Mouse (Mus musculus) neural tube, embryonic 12.5 days (tissue): ENCODE data around the gene Fancd2os. TPM values are rescaled to one million over a fixed set of nuclear protein-coding genes. Genes with fewer than 3 reads are reported as not detected.

Experiments used
- ATAC-seq: fragments of 200-750 bp; cut with Nextera tagmentation; 2 replicates; pipeline ENCODE4 v1.8.0; 2017; ENCODE audit warnings: low read depth, mild to moderate bottlenecking, moderate TSS enrichment, moderate library complexity; ENCODE audit not compliant: low FRiP score
- H3K27ac ChIP-seq: fragments of 300-500 bp; sonication (generic); 2 replicates; pipeline ENCODE4 v1.5.1; 2016
- H3K27me3 ChIP-seq: fragments of 300-500 bp; sonication (generic); replicated peaks from 2 replicates; pipeline ENCODE4 v1.6.1; 2016; ENCODE audit warnings: mild to moderate bottlenecking
- H3K36me3 ChIP-seq: fragments of 300-500 bp; sonication (generic); 2 replicates; pipeline ENCODE4 v1.6.1; 2016; ENCODE audit warnings: mild to moderate bottlenecking
- H3K4me1 ChIP-seq: fragments of 300-500 bp; sonication (generic); 2 replicates; pipeline ENCODE4 v1.6.1; 2016
- H3K4me2 ChIP-seq: fragments of 300-500 bp; sonication (generic); replicated peaks from 2 replicates; pipeline ENCODE4 v1.6.1; 2016; ENCODE audit warnings: mild to moderate bottlenecking
- H3K4me3 ChIP-seq: fragments of 300-500 bp; sonication (generic); 2 replicates; pipeline ENCODE4 v1.5.1; 2016
- H3K9ac ChIP-seq: fragments of 300-500 bp; sonication (generic); 2 replicates; pipeline ENCODE4 v1.6.1; 2016; ENCODE audit warnings: mild to moderate bottlenecking
- H3K9me3 ChIP-seq: fragments of 300-500 bp; sonication (generic); 2 replicates; pipeline ENCODE4 v1.6.1; 2016; ENCODE audit warnings: mild to moderate bottlenecking
- WGBS: fragments of 180-500 bp; shearing (Covaris S2); methylation state at CpG from one replicate; pipeline ENCODE4 v1.1.7; 2016; 5-methylcytosine and 5-hydroxymethylcytosine counted together
- polyA plus RNA-seq: library from polyadenylated mRNA; unstranded; fragments of >200 nt; fragmentation: Nextera tagmentation; extraction: Ambion mirVana; gene quantifications from 2 replicates; pipeline ENCODE4 v1.2.1, GENCODE M21; 2016

Fancd2os gene
- polyA plus RNA-seq, 1 experiment from 2014 or later = 0.19 TPM

GRCm38 (mm10) chr6:113603993-113604392, 3.5 kb upstream of the Fancd2os start:
- Histone ChIP-seq H3K27ac (no peak overlapping the region), H3K4me1 (peaks cover 17% of the 10 kb centered on the region), H3K36me3 (peaks cover 3% of the 10 kb centered on the region; the same call in 1 of the 2 replicates), H3K4me3 (peak overlapping the region; percentile 95), H3K9me3 (no peaks in the 10 kb centered on the region), H3K9ac (peak overlapping the region; percentile 89; the same call in 1 of the 2 replicates), H3K4me2 (peak overlapping the region; percentile 91), H3K27me3 (no peaks in the 10 kb centered on the region)
- 52% methylated on average over 12 of the region's 12 CpGs for WGBS
- peak; percentile 29 for ATAC-seq

GRCm38 (mm10) chr6:113602821-113603220, 2.3 kb upstream of the Fancd2os start:
- ATAC-seq = no peak
- Histone ChIP-seq H3K27me3 (no peaks in the 10 kb centered on the region), H3K36me3 (no peaks in the 10 kb centered on the region), H3K9ac (no peak overlapping the region), H3K4me3 (no peak overlapping the region), H3K9me3 (no peaks in the 10 kb centered on the region), H3K4me1 (peaks cover 17% of the 10 kb centered on the region), H3K4me2 (no peak overlapping the region), H3K27ac (no peak overlapping the region)
- WGBS = 91% methylated on average over 6 of the region's 6 CpGs

- ATAC-seq = no peak
- no peak overlapping the region for H3K9ac ChIP-seq
- WGBS = 84% methylated on average over 5 of the region's 5 CpGs
These were observed 682 bp downstream of the Fancd2os start for GRCm38 (mm10) chr6:113599833-113600232.

GRCm38 (mm10) chr6:113597945-113598344, 2.6 kb downstream of the Fancd2os start:
- H3K4me1 ChIP-seq = peaks cover 5% of the 10 kb centered on the region
- H3K9ac ChIP-seq = no peak overlapping the region
- no peaks in the 10 kb centered on the region for H3K27me3 ChIP-seq
- no peaks in the 10 kb centered on the region for H3K36me3 ChIP-seq
- no peak overlapping the region for H3K27ac ChIP-seq
- ATAC-seq = no peak
- H3K4me3 ChIP-seq = no peak overlapping the region
- no peaks in the 10 kb centered on the region for H3K9me3 ChIP-seq
- no peak overlapping the region for H3K4me2 ChIP-seq
- WGBS = 88% methylated on average over 4 of the region's 4 CpGs

More at GRCm38 (mm10) chr6:113599833-113600232, 682 bp downstream of the Fancd2os start:
- Histone ChIP-seq H3K4me1 (peaks cover 5% of the 10 kb centered on the region), H3K36me3 (no peaks in the 10 kb centered on the region), H3K27ac (no peak overlapping the region), H3K27me3 (no peaks in the 10 kb centered on the region), H3K4me2 (no peak overlapping the region), H3K9me3 (no peaks in the 10 kb centered on the region), H3K4me3 (no peak overlapping the region)

GRCm38 (mm10) chr6:113592637-113593036, 7.9 kb downstream of the Fancd2os start:
- Histone ChIP-seq H3K36me3 (no peaks in the 10 kb centered on the region), H3K9ac (no peak overlapping the region), H3K4me2 (no peak overlapping the region), H3K27me3 (no peaks in the 10 kb centered on the region), H3K4me1 (no peaks in the 10 kb centered on the region), H3K4me3 (no peak overlapping the region), H3K27ac (no peak overlapping the region), H3K9me3 (no peaks in the 10 kb centered on the region)
- no peak for ATAC-seq
- WGBS = 91% methylated on average over 2 of the region's 2 CpGs

- ATAC-seq = no peak
- Histone ChIP-seq H3K27me3 (no peaks in the 10 kb centered on the region), H3K36me3 (no peaks in the 10 kb centered on the region), H3K4me2 (no peak overlapping the region), H3K4me1 (no peaks in the 10 kb centered on the region), H3K27ac (no peak overlapping the region), H3K9me3 (no peaks in the 10 kb centered on the region), H3K4me3 (no peak overlapping the region), H3K9ac (no peak overlapping the region)
- 81% methylated on average over 5 of the region's 5 CpGs for whole genome bisulfite sequencing
These were observed 13.9 kb downstream of the Fancd2os start for GRCm38 (mm10) chr6:113586466-113587183.

GRCm38 (mm10) chr6:113585065-113585464, 15.4 kb downstream of the Fancd2os start:
- H3K9ac ChIP-seq = no peak overlapping the region
- no peaks in the 10 kb centered on the region for H3K4me1 ChIP-seq
- H3K4me3 ChIP-seq = no peak overlapping the region
- ATAC-seq = no peak
- H3K27ac ChIP-seq = no peak overlapping the region
- WGBS = 91% methylated on average over 5 of the region's 5 CpGs
- no peaks in the 10 kb centered on the region for H3K27me3 ChIP-seq
- H3K4me2 ChIP-seq = no peak overlapping the region
- H3K36me3 ChIP-seq = no peaks in the 10 kb centered on the region
- no peaks in the 10 kb centered on the region for H3K9me3 ChIP-seq

- Histone ChIP-seq H3K4me3 (no peak overlapping the region), H3K27me3 (no peaks in the 10 kb centered on the region), H3K4me2 (no peak overlapping the region), H3K27ac (no peak overlapping the region), H3K4me1 (no peaks in the 10 kb centered on the region), H3K9ac (no peak overlapping the region), H3K9me3 (no peaks in the 10 kb centered on the region), H3K36me3 (no peaks in the 10 kb centered on the region)
- WGBS = 96% methylated on average over 4 of the region's 4 CpGs
- ATAC-seq = no peak
These were observed 17.5 kb downstream of the Fancd2os start for GRCm38 (mm10) chr6:113583023-113583422.

- Histone ChIP-seq H3K36me3 (peaks cover 9% of the 10 kb centered on the region), H3K4me1 (no peaks in the 10 kb centered on the region), H3K4me3 (no peak overlapping the region), H3K4me2 (no peak overlapping the region), H3K9ac (no peak overlapping the region), H3K27me3 (no peaks in the 10 kb centered on the region), H3K27ac (no peak overlapping the region), H3K9me3 (no peaks in the 10 kb centered on the region)
- 93% methylated on average over 3 of the region's 3 CpGs for WGBS
- no peak for ATAC-seq
These were observed 21.2 kb downstream of the Fancd2os start for GRCm38 (mm10) chr6:113579306-113579705.

GRCm38 (mm10) chr6:113576044-113576443, 24.5 kb downstream of the Fancd2os start:
- Histone ChIP-seq H3K4me3 (no peak overlapping the region), H3K27ac (no peak overlapping the region), H3K4me2 (no peak overlapping the region), H3K9me3 (no peaks in the 10 kb centered on the region), H3K27me3 (no peaks in the 10 kb centered on the region), H3K36me3 (peaks cover 12% of the 10 kb centered on the region), H3K9ac (no peak overlapping the region), H3K4me1 (no peaks in the 10 kb centered on the region)
- 98% methylated on average over 6 of the region's 6 CpGs for WGBS
- ATAC-seq = no peak

GRCm38 (mm10) chr6:113564557-113564956, 36.0 kb downstream of the Fancd2os start:
- H3K4me2 ChIP-seq = no peak overlapping the region
- H3K9me3 ChIP-seq = no peaks in the 10 kb centered on the region
- H3K27me3 ChIP-seq = no peaks in the 10 kb centered on the region
- no peak overlapping the region for H3K9ac ChIP-seq
- H3K36me3 ChIP-seq = peaks cover 17% of the 10 kb centered on the region
- 96% methylated on average over 1 of the region's 1 CpGs for WGBS
- H3K4me3 ChIP-seq = no peak overlapping the region
- H3K4me1 ChIP-seq = no peaks in the 10 kb centered on the region
- H3K27ac ChIP-seq = no peak overlapping the region
- ATAC-seq = no peak

GRCm38 (mm10) chr6:113559736-113560135, 40.8 kb downstream of the Fancd2os start:
- H3K27me3 ChIP-seq = no peaks in the 10 kb centered on the region
- H3K4me1 ChIP-seq = no peaks in the 10 kb centered on the region
- ATAC-seq = no peak
- H3K4me3 ChIP-seq = no peak overlapping the region
- H3K27ac ChIP-seq = no peak overlapping the region
- no peak overlapping the region for H3K4me2 ChIP-seq
- H3K36me3 ChIP-seq = no peaks in the 10 kb centered on the region; the same call in none of the 2 replicates
- 66% methylated on average over 6 of the region's 6 CpGs for WGBS
- H3K9ac ChIP-seq = no peak overlapping the region
- no peaks in the 10 kb centered on the region for H3K9me3 ChIP-seq
